Mouse (Mus musculus): Measurements from ENCODE around the gene 1700001P01Rik. TPM values are rescaled to one million over a fixed set of nuclear protein-coding genes. Genes with fewer than 3 reads are reported as not detected.

Gene 1700001P01Rik
- total RNA-seq (2021) = under 1 TPM in 1 of 2 experiments, not detected in 1; 0.49 TPM
- not detected in 2 replicates for polyA plus RNA-seq (2012; rRNA removed)
- long read RNA-seq = 0 reads

DNA sequence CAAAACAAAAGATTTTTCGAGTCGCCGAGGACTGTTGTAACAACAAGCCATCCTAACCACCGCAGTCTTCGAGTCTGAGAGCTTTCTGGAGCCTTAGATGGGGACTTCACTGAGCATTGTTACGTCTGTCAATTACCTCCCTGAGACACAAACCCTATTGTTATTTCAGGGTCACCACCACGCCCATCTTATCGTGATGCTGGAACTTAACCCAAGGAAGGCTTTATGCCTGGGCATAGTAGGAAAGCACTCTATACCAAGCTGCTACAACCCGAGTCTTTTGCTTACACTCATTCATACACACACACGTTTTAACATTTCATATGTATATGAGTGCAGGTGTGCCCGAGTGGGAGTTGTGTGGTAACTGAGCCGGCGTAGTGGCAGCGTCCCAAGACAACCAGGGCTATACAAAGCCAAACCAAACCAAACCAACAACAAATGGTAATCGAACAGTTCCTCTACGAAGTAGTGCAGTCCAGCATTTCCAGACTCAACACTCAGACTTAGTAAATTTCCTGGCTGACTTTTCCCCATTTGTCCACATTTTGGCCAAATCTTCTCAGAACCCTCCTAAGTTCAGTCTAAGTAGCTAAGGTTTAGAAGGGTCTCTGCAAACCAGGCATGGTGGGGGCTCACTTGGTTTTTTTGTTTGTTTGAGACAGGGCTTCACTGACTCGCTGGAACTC lies at the start of gene 1700001P01Rik:
TSS of gene 1700001P01Rik (minus strand) at position 111 of the 689 bp plus-strand sequence.
- no peak for DNase-seq

- DNase-seq = no peak
These were observed 49.6 kb upstream of the 1700001P01Rik start for GRCm38 (mm10) chr11:97825295-97825694.

DNA sequence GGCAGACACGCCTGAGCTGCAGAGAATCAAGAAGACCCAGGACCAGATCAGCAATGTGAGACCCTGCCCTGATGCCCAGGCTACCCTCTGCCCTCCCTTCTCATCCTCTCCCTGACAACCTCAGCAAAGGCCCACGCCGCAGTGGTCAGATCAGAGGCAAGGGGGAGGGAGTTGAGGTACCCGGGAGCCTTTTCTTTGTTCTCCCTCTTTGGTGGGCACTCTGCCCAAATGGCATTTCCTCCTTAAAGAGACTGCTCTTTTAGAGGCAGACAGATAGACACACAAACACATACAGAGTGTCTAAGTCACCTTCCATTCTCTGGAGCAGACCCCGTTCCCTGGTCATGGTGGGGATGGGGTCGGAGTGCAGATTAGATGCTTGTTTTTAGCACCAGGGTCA lies 49.2 kb upstream of the 1700001P01Rik start:
- no peak for DNase-seq

DNA sequence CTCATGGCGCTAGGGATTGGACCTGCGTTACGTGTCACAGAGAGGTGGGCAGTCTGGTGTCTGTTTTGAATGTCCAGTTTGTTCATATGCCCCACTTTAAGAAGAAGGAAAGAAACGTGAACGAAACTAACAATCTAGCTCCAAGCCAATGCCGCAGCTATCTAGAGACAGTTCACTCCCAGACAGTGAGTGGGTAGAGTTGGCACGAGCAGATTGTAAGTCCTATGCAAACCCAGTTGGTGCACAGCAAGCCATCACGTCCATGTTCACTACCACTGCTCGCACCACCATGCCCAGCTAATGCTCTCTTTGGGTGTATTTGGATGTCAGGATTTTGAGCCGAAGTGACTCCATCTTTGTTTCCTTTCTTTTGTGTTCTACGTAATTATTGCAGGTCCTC lies 48.5 kb upstream of the 1700001P01Rik start:
- no peak for DNase-seq

GRCm38 (mm10) chr11:97822840-97823603 lies 47.3 kb upstream of the 1700001P01Rik start:
- DNase-seq = peak; percentile 41

- peak; percentile 52 for DNase-seq
These were observed 45.8 kb upstream of the 1700001P01Rik start for GRCm38 (mm10) chr11:97821401-97822064.

GRCm38 (mm10) chr11:97820840-97821239 lies 45.1 kb upstream of the 1700001P01Rik start:
- DNase-seq = peak; percentile 93

- DNase-seq = no peak
These were observed 44.2 kb upstream of the 1700001P01Rik start for GRCm38 (mm10) chr11:97819923-97820322.

GRCm38 (mm10) chr11:97819102-97819501 lies 43.4 kb upstream of the 1700001P01Rik start:
- no peak for DNase-seq

DNA sequence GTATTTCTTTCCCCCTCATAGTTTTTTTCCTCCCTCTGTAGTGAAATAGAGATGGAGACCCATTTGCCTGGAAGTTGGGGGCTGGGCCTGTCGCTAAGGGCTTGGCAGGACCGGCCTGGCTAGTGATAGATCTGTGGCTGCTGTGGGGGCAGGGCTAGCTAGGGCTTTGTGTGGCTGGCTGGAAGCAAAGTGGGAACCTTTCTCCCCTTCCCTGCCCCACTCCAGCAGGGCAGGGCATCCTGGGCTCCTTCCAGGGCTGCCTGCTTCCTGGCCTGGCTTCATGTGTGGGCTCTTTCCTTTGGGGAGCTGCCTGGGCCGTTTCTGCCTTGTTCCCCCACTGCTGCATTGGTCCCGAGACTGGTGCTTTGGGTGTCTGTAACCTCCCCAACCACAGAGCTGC lies 42.9 kb upstream of the 1700001P01Rik start:
- DNase-seq = peak; percentile 55

DNA sequence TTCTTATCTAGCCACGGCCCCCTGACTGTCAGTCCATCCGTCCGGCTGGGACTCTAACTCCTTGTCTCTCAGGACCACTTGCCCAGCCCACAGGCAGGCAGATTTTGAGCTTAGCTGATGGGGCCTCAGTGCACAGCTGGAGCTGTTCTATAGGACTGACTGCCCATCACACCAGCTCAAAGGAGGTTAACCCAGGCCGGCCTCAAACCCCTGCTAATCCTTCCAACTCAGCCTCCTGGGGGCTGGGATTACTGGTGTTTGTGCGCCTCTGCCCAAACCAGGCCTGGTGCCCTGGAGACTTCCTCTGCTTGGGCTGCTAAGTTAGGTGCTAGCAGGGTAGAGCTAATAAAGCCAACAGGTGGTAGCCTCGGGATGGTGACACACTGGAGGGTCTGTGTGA lies 42.3 kb upstream of the 1700001P01Rik start:
- no peak for DNase-seq

DNA sequence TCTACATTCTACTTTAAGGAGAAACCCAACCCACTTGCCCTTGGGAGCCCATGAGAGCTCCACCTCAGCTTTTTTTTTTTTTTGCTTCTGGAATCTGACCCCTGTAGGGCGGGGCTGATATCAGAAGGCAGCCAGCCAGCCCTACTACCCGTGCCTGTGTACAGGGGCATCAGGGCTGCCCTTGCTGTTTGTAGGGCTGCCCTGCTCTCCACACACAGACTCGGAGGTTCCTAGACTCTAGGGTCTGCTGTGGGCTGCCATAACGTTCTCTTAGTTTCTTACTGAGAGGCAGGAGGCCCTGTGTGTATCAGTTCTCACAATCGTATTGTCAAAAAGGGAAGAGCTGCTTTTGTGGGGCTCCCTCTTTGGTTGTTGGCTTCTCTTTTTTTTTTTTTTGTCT lies 41.7 kb upstream of the 1700001P01Rik start:
- peak; percentile 76 for DNase-seq

GRCm38 (mm10) chr11:97816916-97817315 lies 41.2 kb upstream of the 1700001P01Rik start:
- DNase-seq = peak; percentile 72

DNA sequence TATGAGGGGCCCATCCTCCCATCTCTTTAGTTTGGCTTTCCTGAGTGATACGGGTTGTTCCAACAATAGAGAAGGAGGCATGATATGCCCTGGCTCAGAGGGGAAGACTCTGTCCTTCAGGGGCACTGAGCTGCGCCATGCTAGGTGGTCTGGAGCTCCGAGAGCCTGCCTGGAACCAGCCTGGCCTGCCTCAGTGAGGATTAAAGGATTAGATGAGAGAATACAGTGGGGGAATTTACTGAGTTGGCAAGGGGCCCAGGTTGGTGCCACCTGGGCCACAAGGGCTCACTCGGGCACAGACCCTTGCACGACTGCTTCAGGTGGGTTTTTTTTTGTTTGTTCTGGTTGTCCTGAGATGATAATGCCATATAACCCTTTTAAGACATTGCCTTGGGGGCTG lies 40.5 kb upstream of the 1700001P01Rik start:
- no peak for DNase-seq

- DNase-seq = no peak
These were observed 40.0 kb upstream of the 1700001P01Rik start for GRCm38 (mm10) chr11:97815736-97816135.

- no peak for DNase-seq
These were observed 38.2 kb upstream of the 1700001P01Rik start for GRCm38 (mm10) chr11:97813746-97814515.

DNA sequence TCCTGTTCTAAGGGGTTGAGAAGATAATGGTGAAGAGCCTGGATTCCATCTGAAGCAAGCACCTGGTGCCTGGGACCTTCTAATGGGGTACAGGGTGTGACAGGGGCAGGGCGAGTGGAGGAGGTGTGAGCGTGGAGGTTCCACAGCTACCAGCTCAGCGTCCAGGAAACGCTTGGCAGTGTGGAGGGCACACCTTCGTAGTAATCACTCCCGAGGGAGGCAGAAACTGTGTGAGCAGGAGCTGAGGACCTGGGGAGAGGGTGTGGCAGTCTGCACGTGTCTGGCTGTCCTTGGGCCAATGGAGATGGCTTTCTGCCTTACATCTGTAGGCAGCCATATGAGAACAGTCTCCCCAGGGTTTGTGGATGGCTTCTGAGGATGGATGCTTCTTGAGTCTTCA lies 37.4 kb upstream of the 1700001P01Rik start:
- no peak for DNase-seq

DNA sequence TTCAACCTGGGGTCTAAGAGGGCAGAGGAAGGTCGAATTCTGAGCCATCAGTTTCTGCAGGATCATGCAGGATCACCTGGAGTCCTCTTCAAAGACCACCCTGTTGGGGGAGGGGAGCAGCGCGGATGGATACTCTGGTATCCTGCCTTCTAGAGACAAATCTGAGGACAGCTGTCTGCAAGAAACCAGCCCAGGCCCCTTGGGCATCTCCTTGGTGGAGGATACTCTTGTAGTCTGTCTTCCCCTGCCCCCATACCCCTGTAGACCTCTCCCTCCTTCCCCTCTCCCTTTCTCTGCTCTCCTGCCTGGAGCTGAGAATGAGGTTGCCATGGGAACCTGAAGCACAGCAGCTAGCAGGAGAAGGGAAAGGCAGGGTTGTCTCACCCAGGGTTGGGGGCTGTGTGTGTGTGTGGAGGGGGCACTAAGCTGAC lies 36.8 kb upstream of the 1700001P01Rik start:
- no peak for DNase-seq

- DNase-seq = peak; percentile 52
These were observed 36.0 kb upstream of the 1700001P01Rik start for GRCm38 (mm10) chr11:97811569-97812362.

GRCm38 (mm10) chr11:97810970-97811369 lies 35.3 kb upstream of the 1700001P01Rik start:
- peak; percentile 18 for DNase-seq

GRCm38 (mm10) chr11:97810356-97810755 lies 34.6 kb upstream of the 1700001P01Rik start:
- DNase-seq = peak; percentile 73

Data from adrenal gland, adult 2 months (tissue).